Mouse (Mus musculus): ENCODE results near the gene Tada2b.

GRCm38 (mm10) chr5:36477486-36477885 lies 6.6 kb downstream of the Tada2b start:
- TF ChIP-seq ZNF384 (IDR thresholded peaks at IDR 0.05; ENCODE audit: low read depth, low read length) (no peak), MAFK (IDR thresholded peaks at IDR 0.05; ENCODE audit: insufficient read depth, low read depth, low read length) (no peak), HCFC1 (IDR thresholded peaks at IDR 0.05; ENCODE audit: borderline replicate concordance, insufficient read depth, low read length) (no peak), ZC3H11A (IDR thresholded peaks at IDR 0.05; ENCODE audit: borderline replicate concordance, low read depth, low read length) (no peak)
